Mouse (Mus musculus): ENCODE measurements around the gene Clec2g. TPM values are rescaled to one million over a fixed set of nuclear protein-coding genes. Genes with fewer than 3 reads are reported as not detected.

Gene Clec2g
- not detected in 2 replicates for polyA plus RNA-seq (2012; rRNA removed)

DNA sequence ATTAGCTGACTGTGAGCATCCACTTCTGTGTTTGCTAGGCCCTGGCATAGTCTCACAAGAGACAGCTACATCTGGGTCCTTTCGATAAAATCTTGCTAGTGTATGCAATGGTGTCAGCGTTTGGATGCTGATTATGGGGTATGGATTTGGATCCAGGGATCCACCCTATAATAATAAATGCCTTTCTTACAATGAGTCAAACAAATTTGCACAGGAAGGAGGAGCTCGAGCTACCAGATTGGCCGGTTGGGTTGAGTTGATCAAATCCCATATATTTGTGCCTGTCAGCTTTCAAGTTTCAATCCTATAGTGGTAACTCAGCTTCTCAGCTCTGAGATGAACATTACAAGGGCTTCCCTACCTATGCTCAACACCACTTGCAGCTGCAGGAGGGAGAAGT, at the start of gene Clec2g:
Gene Clec2g (plus strand): TSS at position 301 of the 400 bp plus-strand sequence.

DNA sequence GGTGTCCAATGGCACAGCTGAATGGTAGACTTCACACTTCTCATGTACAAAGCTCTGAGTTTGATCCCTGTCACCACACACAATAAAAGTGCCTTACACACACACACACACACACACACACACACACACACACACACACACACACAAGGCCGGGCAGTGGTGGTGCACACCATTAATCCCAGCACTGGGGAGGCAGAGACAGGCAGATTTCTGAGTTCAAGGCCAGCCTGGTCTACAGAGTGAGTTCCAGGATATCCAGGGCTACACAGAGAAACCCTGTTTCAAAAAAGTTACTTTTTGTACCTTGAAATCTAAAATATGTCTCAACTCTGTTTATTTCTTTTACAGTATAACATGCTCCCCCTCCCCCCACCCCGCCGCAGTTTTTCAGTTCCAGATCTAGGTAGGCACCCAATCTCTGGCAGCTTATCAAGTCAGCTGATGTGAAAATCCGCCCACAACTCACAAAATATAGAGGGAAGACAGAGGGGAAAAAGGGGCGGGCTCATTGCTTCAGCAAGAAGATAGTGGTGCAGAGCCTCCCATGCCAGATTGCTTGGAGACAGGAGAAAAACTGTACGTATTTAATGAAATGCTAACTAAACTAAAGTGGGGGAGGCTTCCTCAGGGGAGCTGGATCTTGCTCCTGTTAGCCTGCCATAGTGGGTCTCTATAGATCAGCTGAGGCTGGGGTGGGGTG, 46.9 kb upstream of the Clec2g start, which contains the start of gene Clec2i:
Gene Clec2i (plus strand): TSS at position 498 of the 700 bp plus-strand sequence.

DNA sequence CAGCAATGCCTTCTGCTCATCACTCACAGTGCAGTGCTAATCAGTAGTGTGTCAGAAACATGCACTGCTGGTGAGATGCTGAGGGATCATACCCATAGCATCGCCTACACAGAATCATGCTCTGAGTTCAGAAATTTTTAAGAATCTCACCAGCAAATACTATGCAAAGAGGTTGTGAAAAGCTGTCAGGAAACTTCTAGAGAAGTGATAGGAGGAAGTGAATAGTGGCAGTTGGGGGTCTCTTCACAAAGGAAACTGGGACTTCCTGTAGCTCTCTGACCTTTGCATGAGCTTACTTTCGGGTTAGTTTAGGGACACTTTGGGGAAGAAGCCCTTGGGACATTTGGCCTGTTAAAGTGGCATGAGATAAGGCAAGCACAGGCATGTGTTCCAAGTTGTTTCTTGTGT, 43.2 kb upstream of the Clec2g start, which contains the start of gene BC035044:
Gene BC035044 (minus strand): TSS at position 179 of the 408 bp plus-strand sequence.

Other genes with a start within 250 kb of the Clec2g start
- gene Klrb1, start 211.3 kb upstream of the Clec2g start, polyA plus RNA-seq (2012; rRNA removed): 0.04 and 0.12 TPM in 2 replicates
- 0.35 and 0.61 TPM in 2 replicates for gene Klrb1c, start 145.2 kb upstream of the Clec2g start, polyA plus RNA-seq (2012; rRNA removed)
- 0.36 TPM in 1 of 2 replicates, not detected in the other for gene Gm44511, start 108.1 kb upstream of the Clec2g start, polyA plus RNA-seq (2012; rRNA removed)
- 0.29 and 0.48 TPM in 2 replicates for gene Klrb1b, start 108.0 kb upstream of the Clec2g start, polyA plus RNA-seq (2012; rRNA removed)
- gene Clec2i, start 46.8 kb upstream of the Clec2g start, polyA plus RNA-seq (2012; rRNA removed): 0.22 and 0.25 TPM in 2 replicates
- gene BC035044, start 43.3 kb upstream of the Clec2g start, polyA plus RNA-seq (2012; rRNA removed): 8.1 and 11.6 TPM in 2 replicates
- 0.32 and 0.37 TPM in 2 replicates for gene Klrb1f, start 111.5 kb downstream of the Clec2g start, polyA plus RNA-seq (2012; rRNA removed)
- gene Clec2e, start 166.5 kb downstream of the Clec2g start, polyA plus RNA-seq (2012; rRNA removed): 0.03 and 0.08 TPM in 2 replicates
- gene Clec2d, start 246.2 kb downstream of the Clec2g start, polyA plus RNA-seq (2012; rRNA removed): 49.0 and 54.7 TPM in 2 replicates

Measured in liver, embryonic 18 days (tissue).